Mouse (Mus musculus) heart, adult 2 months (tissue): Measurements from ENCODE around the gene Lsm2. TPM values are rescaled to one million over a fixed set of nuclear protein-coding genes. Genes with fewer than 3 reads are reported as not detected.
"Not testable (repeated sequence)": the region's sequence is repeated elsewhere in the genome, so short reads cannot be mapped to it uniquely, and the experiment has no call there.

Experiments
- DNase-seq, 2 experiments: peaks; one replicate each; pipeline ENCODE4 v3.0.0; 2021
- H3K27ac ChIP-seq: fragments of 200-600 bp; 2 replicates; pipeline ENCODE4 v1.8.1; 2022
- H3K27me3 ChIP-seq: fragments of 200-500 bp; 2 replicates; pipeline ENCODE4 v1.6.1; 2012; ENCODE audit warnings: mild to moderate bottlenecking, low read length, inconsistent platforms, mixed read lengths; ENCODE audit not compliant: control insufficient read depth, insufficient read depth
- H3K36me3 ChIP-seq: fragments of 200-500 bp; 2 replicates; pipeline ENCODE4 v1.6.1; 2012; ENCODE audit warnings: low read length, inconsistent platforms; ENCODE audit not compliant: control insufficient read depth, insufficient read depth
- H3K4me1 ChIP-seq: fragments of 200-500 bp; 2 replicates; pipeline ENCODE4 v1.6.1; 2011; ENCODE audit warnings: low read length; ENCODE audit not compliant: control insufficient read depth, insufficient read depth
- H3K4me3 ChIP-seq: fragments of 200-600 bp; 2 replicates; pipeline ENCODE4 v1.8.1; 2022
- H3K79me2 ChIP-seq: fragments of 200-500 bp; replicated peaks from 2 replicates; pipeline ENCODE4 v1.6.1; 2012; ENCODE audit warnings: mild to moderate bottlenecking, inconsistent platforms, low read length, moderate library complexity, mixed read lengths; ENCODE audit not compliant: control insufficient read depth, insufficient read depth
- H3K9ac ChIP-seq: fragments of 200-500 bp; 2 replicates; pipeline ENCODE4 v1.6.1; 2012; ENCODE audit warnings: low read depth, mild to moderate bottlenecking, control low read depth, inconsistent platforms, low read length, mixed read lengths
- CTCF ChIP-seq: fragments of 200-600 bp; IDR thresholded peaks from 2 replicates; pipeline ENCODE4 v1.8.1; 2022; ENCODE audit warnings: antibody characterized with exemption, mild to moderate bottlenecking, moderate library complexity
- EP300 ChIP-seq: fragments of 200-500 bp; IDR thresholded peaks from 2 replicates; pipeline ENCODE4 v1.6.1; 2011; ENCODE audit warnings: low read depth, low read length, control low read depth; ENCODE audit not compliant: insufficient read depth
- POLR2A ChIP-seq: fragments of 200-500 bp; IDR thresholded peaks from 2 replicates; pipeline ENCODE4 v1.6.1; 2011; ENCODE audit warnings: mild to moderate bottlenecking, low read depth, low read length, control low read depth; ENCODE audit not compliant: insufficient read depth
- WGBS: fragments of 180-500 bp; shearing (Covaris S2); methylation state at CpG from one replicate; pipeline ENCODE4 v1.1.7; 2018; 5-methylcytosine and 5-hydroxymethylcytosine counted together
- intact Hi-C: fragments of 180-260 bp; cut with DNase I; formaldehyde crosslinking; loops from one replicate; pipeline ENCODE4 v1.15.1; 2025
- polyA plus RNA-seq: library from polyadenylated mRNA; depleted of rRNA; stranded (reverse); fragments of >200 nt; gene quantifications from 2 replicates; pipeline ENCODE4 v1.2.3, GENCODE M21; 2012
- total RNA-seq, 2 experiments: library from RNA; stranded (reverse); gene quantifications; 2 replicates each; pipeline ENCODE4 v1.2.3; 2021

The Lsm2 gene
- total and polyA plus RNA-seq, 3 experiments, result 17.3 to 50.7 (median 21.3) TPM

DNA sequence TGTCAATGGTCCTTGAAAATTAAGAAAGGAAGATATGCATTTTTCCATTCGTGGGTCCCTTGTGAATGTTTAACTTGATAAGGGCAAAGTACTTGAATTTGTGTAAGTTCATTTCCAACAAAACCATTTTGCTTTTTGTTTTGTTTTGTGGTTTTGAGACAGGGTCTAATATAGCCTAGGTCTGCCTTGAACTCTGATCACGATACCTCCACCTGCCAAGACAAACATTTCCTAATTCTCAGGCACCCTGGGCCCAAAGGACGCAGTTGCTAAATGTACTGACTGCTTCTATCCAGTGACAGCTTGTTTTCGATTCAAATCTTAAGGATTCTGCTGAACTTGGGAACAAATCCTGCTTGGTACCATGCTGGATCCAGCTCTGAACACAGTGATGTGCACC, 2.0 kb upstream of the Lsm2 start:
- H3K4me3 ChIP-seq, result no peak overlapping the region
- DNase-seq, result no peak
- intact Hi-C loops, result loop anchor here (1.0 to 10.0 kb wide), 5 partner anchors 21 to 1295 kb away; partner anchors contain the start of genes Dxo, Neu1, Stk19 and Trim39
- TF ChIP-seq EP300 (no peak), POLR2A (no peak), CTCF (no peak)
- H3K9ac ChIP-seq, result no peak overlapping the region
- H3K79me2 ChIP-seq, result peaks cover 2% of the 10 kb centered on the region; the same call in 1 of the 2 replicates
- H3K36me3 ChIP-seq, result no peaks in the 10 kb centered on the region; the same call in 1 of the 2 replicates
- 92% methylated on average over 4 of the region's 4 CpGs for WGBS
- H3K27me3 ChIP-seq, result no peaks in the 10 kb centered on the region
- H3K27ac ChIP-seq, result no peak overlapping the region
- peaks cover 4% of the 10 kb centered on the region for H3K4me1 ChIP-seq

GRCm38 (mm10) chr17:34980655-34981054, 1.0 kb upstream of the Lsm2 start:
- WGBS, result 6% methylated on average over 2 of the region's 2 CpGs
- Histone ChIP-seq H3K4me1 (peaks cover 4% of the 10 kb centered on the region), H3K27me3 (no peaks in the 10 kb centered on the region), H3K4me3 (peak overlapping the region; percentile 97), H3K36me3 (no peaks in the 10 kb centered on the region; the same call in 1 of the 2 replicates), H3K79me2 (peaks cover 2% of the 10 kb centered on the region; the same call in 1 of the 2 replicates), H3K27ac (peak overlapping the region; percentile 99), H3K9ac (0 out of 2 replicates have a peak overlapping the region, but pooled peaks have one; percentile 17)
- intact Hi-C loops, result loop anchor here (1.0 to 5.0 kb wide), 4 partner anchors 20 to 143 kb away; partner anchors contain the start of genes Dxo, Neu1, Stk19 and Vars
- TF ChIP-seq EP300 (no peak), CTCF (peak; percentile 89), POLR2A (no peak)
- no peak for DNase-seq

DNA sequence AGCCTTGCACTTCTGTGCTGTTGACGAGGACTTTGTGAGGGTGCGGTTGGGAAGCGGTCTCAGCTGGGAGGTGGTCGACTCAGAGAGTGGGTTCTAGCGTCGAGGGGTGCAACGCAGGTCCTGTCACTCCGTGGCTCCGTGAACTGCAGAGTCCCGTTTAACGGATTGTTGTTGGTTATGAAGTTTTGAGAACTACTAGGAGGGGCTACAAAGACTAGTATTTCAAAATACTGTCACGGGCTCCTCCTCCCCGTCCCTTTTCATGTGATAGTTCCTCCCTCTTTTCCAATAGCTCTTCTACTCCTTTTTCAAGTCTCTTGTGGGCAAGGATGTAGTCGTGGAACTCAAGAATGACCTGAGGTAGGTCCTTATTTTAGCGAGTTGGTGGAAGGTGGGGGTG, 666 bp downstream of the Lsm2 start:
- peak overlapping the region; percentile 99 for H3K27ac ChIP-seq
- peaks cover 2% of the 10 kb centered on the region; the same call in 1 of the 2 replicates for H3K79me2 ChIP-seq
- peaks cover 4% of the 10 kb centered on the region for H3K4me1 ChIP-seq
- 0% methylated on average over 15 of the region's 15 CpGs for WGBS
- no peak for DNase-seq
- H3K4me3 ChIP-seq, result peak overlapping the region; percentile 97
- no peaks in the 10 kb centered on the region; the same call in 1 of the 2 replicates for H3K36me3 ChIP-seq
- TF ChIP-seq CTCF, result no peak
- TF ChIP-seq EP300, result no peak
- TF ChIP-seq POLR2A, result no peak
- no peaks in the 10 kb centered on the region for H3K27me3 ChIP-seq
- intact Hi-C loops, result loop anchor here (2.0 to 5.0 kb wide), 2 partner anchors 132 to 145 kb away; partner anchors contain the start of genes Dxo, Nelfe, Skiv2l and Stk19
- peak overlapping the region; percentile 98 for H3K9ac ChIP-seq

DNA sequence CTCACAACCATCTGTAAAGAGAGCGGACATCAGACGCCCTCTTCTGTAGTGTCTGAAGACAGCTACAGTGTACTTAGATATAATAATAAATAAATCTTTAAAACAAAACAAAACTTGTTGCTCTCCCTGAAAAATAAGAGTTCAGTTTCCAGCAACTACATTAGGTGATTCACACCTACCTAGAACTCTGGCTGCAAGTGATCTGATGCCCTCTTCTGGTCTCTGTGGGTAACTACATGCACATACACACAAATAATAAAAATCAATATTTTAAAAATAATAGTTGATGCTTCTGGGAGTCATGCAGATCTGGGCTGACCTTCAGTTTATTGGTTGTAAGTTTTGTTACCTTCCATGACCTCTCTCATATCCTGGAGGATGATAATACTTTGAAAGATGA, 2.6 kb downstream of the Lsm2 start:
- WGBS, result 75% methylated on average over 2 of the region's 2 CpGs
- DNase-seq, result no peak
- Histone ChIP-seq H3K4me1 (peaks cover 4% of the 10 kb centered on the region), H3K79me2 (peaks cover 2% of the 10 kb centered on the region; the same call in 1 of the 2 replicates), H3K36me3 (no peaks in the 10 kb centered on the region; the same call in 1 of the 2 replicates), H3K27ac (no peak overlapping the region), H3K4me3 (no peak overlapping the region), H3K9ac (no peak overlapping the region), H3K27me3 (no peaks in the 10 kb centered on the region)
- intact Hi-C loops, result loop anchor here (1.0 to 5.0 kb wide), 2 partner anchors 128 to 147 kb away; partner anchors contain the start of genes Dxo and Stk19
- TF ChIP-seq EP300, result no peak
- TF ChIP-seq CTCF, result peak; percentile 93

DNA sequence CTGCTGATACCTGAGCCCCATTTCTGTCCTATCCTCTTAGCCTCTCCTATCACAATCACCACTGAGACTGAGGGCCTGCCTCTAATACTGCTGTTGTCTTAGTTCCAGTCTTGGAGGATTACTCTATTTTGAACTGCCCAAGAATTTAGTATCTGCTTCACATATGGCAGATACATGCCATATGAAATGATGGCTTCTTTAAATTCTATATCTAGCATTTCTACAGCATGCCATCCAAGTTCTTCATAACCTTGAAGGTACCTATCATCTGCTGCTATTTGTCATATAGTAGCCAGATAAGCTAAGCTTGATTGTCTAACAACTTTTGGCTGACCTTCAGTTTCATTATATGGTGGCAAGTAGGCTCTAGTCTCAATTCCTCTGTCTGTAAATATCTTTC, 13.1 kb downstream of the Lsm2 start:
- Histone ChIP-seq H3K4me1 (no peaks in the 10 kb centered on the region; the same call in none of the 2 replicates), H3K9ac (no peak overlapping the region), H3K36me3 (no peaks in the 10 kb centered on the region), H3K79me2 (no peaks in the 10 kb centered on the region), H3K27ac (no peak overlapping the region), H3K4me3 (no peak overlapping the region), H3K27me3 (no peaks in the 10 kb centered on the region)
- TF ChIP-seq CTCF (no peak), POLR2A (no peak), EP300 (no peak)
- intact Hi-C loops, result no loop called here
- DNase-seq, result no peak

DNA sequence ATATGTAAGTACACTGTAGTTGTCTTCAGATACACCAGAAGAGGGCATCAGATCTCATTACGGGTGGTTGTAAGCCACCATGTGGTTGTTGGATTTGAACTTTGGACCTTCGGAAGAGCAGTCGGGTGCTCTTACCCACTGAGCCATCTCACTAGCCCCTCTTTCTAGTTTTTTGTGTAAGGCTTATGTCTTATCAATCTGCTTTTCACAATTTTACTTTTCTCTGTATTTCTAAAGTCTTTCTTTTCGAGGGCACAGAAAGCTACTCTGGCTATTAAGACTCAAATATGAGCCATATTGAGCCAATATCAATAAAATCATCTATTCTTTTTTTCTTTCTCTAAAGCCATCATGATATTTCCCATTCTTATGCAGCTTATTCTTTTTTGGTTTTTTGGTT, 13.5 kb downstream of the Lsm2 start:
- H3K4me3 ChIP-seq, H3K4me1 ChIP-seq, H3K27ac ChIP-seq, H3K79me2 ChIP-seq, DNase-seq, intact Hi-C loops, H3K9ac ChIP-seq, H3K36me3 ChIP-seq, H3K27me3 ChIP-seq: not testable (repeated sequence)
- 82% methylated on average over 4 of the region's 4 CpGs for WGBS
- peak; percentile 9; the same call in 1 of the 2 replicates for TF ChIP-seq CTCF

GRCm38 (mm10) chr17:34995927-34996326, 14.3 kb downstream of the Lsm2 start:
- H3K79me2 ChIP-seq, H3K36me3 ChIP-seq, H3K9ac ChIP-seq, DNase-seq, intact Hi-C loops, H3K27me3 ChIP-seq, H3K27ac ChIP-seq, H3K4me1 ChIP-seq, H3K4me3 ChIP-seq: not testable (repeated sequence)
- WGBS, result 97% methylated on average over 4 of the region's 4 CpGs
